Mouse (Mus musculus) kidney, adult 2 months (tissue): ENCODE data around the gene Aoah. TPM values are rescaled to one million over a fixed set of nuclear protein-coding genes. Genes with fewer than 3 reads are reported as not detected.
A peak's percentile ranks its signal among the peaks of the same experiment; 100 is the strongest.

Experiments
- DNase-seq: peaks from one replicate; pipeline ENCODE4 v3.0.0; 2021
- H3K27ac ChIP-seq: fragments of 200-500 bp; 2 replicates; pipeline ENCODE4 v1.5.1; 2012; ENCODE audit warnings: low read depth, low read length, control low read depth, inconsistent platforms; ENCODE audit not compliant: insufficient read depth
- H3K27me3 ChIP-seq: fragments of 200-500 bp; replicated peaks from 2 replicates; pipeline ENCODE4 v1.6.1; 2012; ENCODE audit warnings: mild to moderate bottlenecking, moderate library complexity, low read length, inconsistent platforms; ENCODE audit not compliant: control insufficient read depth, insufficient read depth
- H3K36me3 ChIP-seq: fragments of 200-500 bp; 2 replicates; pipeline ENCODE4 v1.6.1; 2012; ENCODE audit warnings: mild to moderate bottlenecking, moderate library complexity, low read length, inconsistent platforms; ENCODE audit not compliant: control insufficient read depth, insufficient read depth
- H3K4me1 ChIP-seq: fragments of 200-500 bp; 2 replicates; pipeline ENCODE4 v1.6.1; 2011; ENCODE audit warnings: low read length; ENCODE audit not compliant: control insufficient read depth, insufficient read depth
- H3K4me3 ChIP-seq: fragments of 200-500 bp; 2 replicates; pipeline ENCODE4 v1.5.1; 2011; ENCODE audit warnings: mild to moderate bottlenecking, low read depth, low read length, control low read depth; ENCODE audit not compliant: insufficient read depth
- CTCF ChIP-seq: fragments of 200-500 bp; conservative IDR thresholded peaks from 2 replicates; pipeline ENCODE4 v1.5.1; 2011; ENCODE audit warnings: low read depth, mild to moderate bottlenecking, control low read depth, low read length, moderate library complexity, mixed read lengths; ENCODE audit not compliant: insufficient read depth, insufficient read length
- POLR2A ChIP-seq: fragments of 200-500 bp; IDR thresholded peaks from one replicate; pipeline ENCODE4 v1.6.1; 2011; ENCODE audit warnings: low read depth, low read length, control low read depth
- WGBS: fragments of 180-500 bp; shearing (Covaris S2); methylation state at CpG from one replicate; pipeline ENCODE4 v1.1.7; 2018; 5-methylcytosine and 5-hydroxymethylcytosine counted together
- polyA plus RNA-seq: library from polyadenylated mRNA; depleted of rRNA; stranded (reverse); fragments of >200 nt; gene quantifications from 2 replicates; pipeline ENCODE4 v1.2.3, GENCODE M21; 2012

The Aoah gene
- polyA plus RNA-seq, 1 experiment, result 40.5 TPM

DNA sequence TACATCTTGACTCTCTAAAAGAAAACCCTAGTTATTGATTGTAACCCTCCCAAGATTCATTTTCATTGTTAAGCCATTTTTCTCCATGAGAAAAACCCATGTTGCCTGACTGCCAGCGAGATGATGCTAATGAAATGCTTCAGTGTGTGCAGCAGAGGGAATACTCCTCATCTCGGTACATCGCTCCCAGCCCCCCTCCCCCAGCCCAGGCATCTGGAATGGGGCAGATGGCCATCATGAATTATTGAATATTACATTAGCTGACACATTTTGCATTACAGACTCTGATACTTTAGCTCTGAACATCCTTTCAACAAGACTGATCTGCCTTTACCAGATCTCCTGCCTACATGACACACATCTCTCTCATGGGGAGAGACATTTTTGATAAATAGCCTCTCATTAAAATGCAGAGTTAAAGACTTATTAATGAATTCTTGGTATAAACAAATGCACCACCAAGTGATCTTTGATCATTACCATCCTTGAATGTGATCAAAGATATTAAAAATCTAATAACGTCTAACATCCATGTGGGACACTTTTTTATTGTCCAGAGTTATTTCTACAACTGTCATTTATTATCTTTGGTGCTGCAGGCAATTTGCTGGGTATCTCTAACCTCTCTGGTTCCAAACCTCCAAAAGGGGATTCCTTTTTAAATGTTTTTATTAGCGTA is 211.9 kb downstream of the Aoah start:
- no peak for DNase-seq
- 77% methylated on average over 5 of the region's 5 CpGs for WGBS
- TF ChIP-seq POLR2A (no peak), CTCF (no peak)
- Histone ChIP-seq H3K4me1 (no peaks in the 10 kb centered on the region), H3K36me3 (no peaks in the 10 kb centered on the region), H3K27ac (no peak overlapping the region), H3K27me3 (no peaks in the 10 kb centered on the region), H3K4me3 (no peak overlapping the region)

GRCm38 (mm10) chr13:21006321-21006653 is 212.4 kb downstream of the Aoah start:
- Histone ChIP-seq H3K27ac (no peak overlapping the region), H3K4me3 (no peak overlapping the region), H3K4me1 (no peaks in the 10 kb centered on the region), H3K27me3 (no peaks in the 10 kb centered on the region), H3K36me3 (no peaks in the 10 kb centered on the region)
- WGBS, result 82% methylated on average over 4 of the region's 4 CpGs
- no peak for DNase-seq
- no peak for TF ChIP-seq CTCF
- TF ChIP-seq POLR2A, result no peak

DNA sequence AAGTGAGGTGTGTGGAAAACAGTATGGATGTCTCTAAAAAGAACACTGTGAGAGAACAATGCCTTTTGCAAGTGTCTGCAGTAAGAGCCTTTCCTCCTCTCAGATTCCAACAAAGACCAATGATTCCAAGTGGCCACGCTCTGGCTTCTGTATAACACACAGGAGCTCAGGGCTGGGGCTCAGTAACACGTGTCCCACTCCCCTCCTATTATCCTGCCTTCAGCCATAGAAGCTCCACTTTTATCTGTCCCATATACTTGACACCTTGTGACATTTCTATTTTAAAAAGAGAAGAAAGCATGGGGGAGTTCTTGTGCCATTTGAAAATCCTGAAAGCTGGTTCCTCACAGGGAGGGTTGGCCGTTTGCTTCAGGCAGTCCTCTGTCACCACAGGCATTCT is 219.7 kb downstream of the Aoah start:
- no peaks in the 10 kb centered on the region for H3K4me1 ChIP-seq
- no peaks in the 10 kb centered on the region for H3K27me3 ChIP-seq
- H3K4me3 ChIP-seq, result no peak overlapping the region
- DNase-seq, result no peak
- no peaks in the 10 kb centered on the region; the same call in 1 of the 2 replicates for H3K36me3 ChIP-seq
- no peak overlapping the region for H3K27ac ChIP-seq
- WGBS, result 77% methylated on average over 3 of the region's 3 CpGs
- no peak for TF ChIP-seq CTCF
- TF ChIP-seq POLR2A, result no peak

DNA sequence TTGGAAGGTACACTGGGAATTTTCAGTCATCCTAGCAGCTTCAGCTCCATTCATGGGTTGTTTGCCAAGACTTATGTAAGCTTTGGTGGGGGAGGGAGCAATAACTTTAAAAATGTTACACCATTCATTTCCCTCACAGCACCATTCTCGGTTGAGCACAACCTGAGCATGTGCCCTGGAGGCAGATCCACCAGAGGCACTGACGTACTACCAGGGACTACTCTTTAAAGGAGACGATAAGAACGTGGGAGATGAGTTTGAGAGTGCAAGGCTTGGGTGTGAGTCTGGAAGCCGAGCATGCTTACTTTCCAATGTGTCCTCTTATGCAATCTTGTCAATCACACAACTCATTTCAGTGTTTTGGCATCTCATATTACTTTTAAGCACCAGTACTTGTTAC is 230.9 kb downstream of the Aoah start:
- Histone ChIP-seq H3K27me3 (no peaks in the 10 kb centered on the region), H3K4me1 (no peaks in the 10 kb centered on the region), H3K4me3 (no peak overlapping the region), H3K27ac (no peak overlapping the region), H3K36me3 (no peaks in the 10 kb centered on the region)
- no peak for DNase-seq
- 75% methylated on average over 5 of the region's 5 CpGs for WGBS
- no peak for TF ChIP-seq POLR2A
- no peak for TF ChIP-seq CTCF

GRCm38 (mm10) chr13:21033176-21033575 is 239.3 kb downstream of the Aoah start:
- WGBS, result 69% methylated on average over 3 of the region's 3 CpGs
- H3K4me1 ChIP-seq, result no peaks in the 10 kb centered on the region
- H3K4me3 ChIP-seq, result no peak overlapping the region
- no peak for TF ChIP-seq POLR2A
- TF ChIP-seq CTCF, result peak; percentile 18; the same call in 1 of the 2 replicates
- no peak for DNase-seq
- no peaks in the 10 kb centered on the region for H3K36me3 ChIP-seq
- H3K27me3 ChIP-seq, result no peaks in the 10 kb centered on the region
- H3K27ac ChIP-seq, result no peak overlapping the region

GRCm38 (mm10) chr13:21035011-21035410 is 241.1 kb downstream of the Aoah start:
- no peak for DNase-seq
- TF ChIP-seq POLR2A (no peak), CTCF (no peak)
- WGBS, result 76% methylated on average over 3 of the region's 3 CpGs

DNA sequence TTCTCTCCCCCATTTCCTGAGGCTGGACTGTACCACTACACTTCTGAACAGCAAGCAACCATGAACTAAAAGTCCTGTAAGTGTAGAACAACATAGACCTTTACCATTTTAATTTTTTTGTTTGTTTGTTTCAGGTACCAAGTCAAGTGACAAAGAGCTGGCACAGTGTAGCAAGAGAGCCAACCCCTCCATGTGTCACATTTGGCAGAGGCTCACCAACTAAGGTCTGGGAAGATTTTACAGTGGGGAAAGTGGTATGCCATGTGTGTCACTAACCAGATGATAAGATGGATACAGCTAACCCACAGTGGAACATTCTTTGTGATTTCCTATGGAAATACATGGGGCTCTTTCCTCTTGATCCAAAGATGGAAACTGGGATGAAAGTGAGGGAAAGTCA is 242.1 kb downstream of the Aoah start:
- Histone ChIP-seq H3K4me3 (no peak overlapping the region), H3K27ac (no peak overlapping the region), H3K27me3 (no peaks in the 10 kb centered on the region), H3K36me3 (no peaks in the 10 kb centered on the region), H3K4me1 (no peaks in the 10 kb centered on the region)
- no peak for TF ChIP-seq CTCF
- no peak for TF ChIP-seq POLR2A
- DNase-seq, result no peak

More at GRCm38 (mm10) chr13:21035011-21035410, 241.1 kb downstream of the Aoah start:
- no peaks in the 10 kb centered on the region for H3K27me3 ChIP-seq
- no peak overlapping the region for H3K27ac ChIP-seq
- H3K4me3 ChIP-seq, result no peak overlapping the region
- H3K36me3 ChIP-seq, result no peaks in the 10 kb centered on the region
- H3K4me1 ChIP-seq, result no peaks in the 10 kb centered on the region
